Mouse (Mus musculus) myocyte (in vitro differentiated cells): ENCODE measurements around the gene Hoxc4. TPM values are rescaled to one million over a fixed set of nuclear protein-coding genes. Genes with fewer than 3 reads are reported as not detected.

Experiments
- H3K27me3 ChIP-seq: one replicate; pipeline ENCODE4 v1.6.1; 2011; ENCODE audit not compliant: control insufficient read depth, insufficient read depth, insufficient read length
- H3K36me3 ChIP-seq: one replicate; pipeline ENCODE4 v1.6.1; 2011; ENCODE audit not compliant: control insufficient read depth, insufficient read depth
- H3K4me2 ChIP-seq: one replicate; pipeline ENCODE4 v1.6.1; 2011; ENCODE audit warnings: low read depth, control low read depth
- H3K4me3 ChIP-seq: one replicate; pipeline ENCODE4 v1.5.1; 2011; ENCODE audit warnings: mild to moderate bottlenecking, control low read depth, moderate library complexity
- H3K79me2 ChIP-seq: one replicate; pipeline ENCODE4 v1.6.1; 2011; ENCODE audit not compliant: control insufficient read depth, insufficient read depth
- H3ac ChIP-seq: one replicate; pipeline ENCODE4 v1.6.1; 2011; ENCODE audit not compliant: control insufficient read depth, insufficient read length
- CEBPB ChIP-seq: IDR thresholded peaks from 2 replicates; pipeline ENCODE4 v1.6.1; 2011; ENCODE audit warnings: mild to moderate bottlenecking, moderate library complexity; ENCODE audit not compliant: poor library complexity, insufficient read depth, severe bottlenecking
- E2F4 ChIP-seq: IDR thresholded peaks from one replicate; pipeline ENCODE4 v1.6.1; 2011; ENCODE audit warnings: mild to moderate bottlenecking, control low read depth, moderate library complexity; ENCODE audit not compliant: insufficient read depth
- MAX ChIP-seq: IDR thresholded peaks from one replicate; pipeline ENCODE4 v1.6.1; 2011; ENCODE audit warnings: low read depth, mild to moderate bottlenecking, control low read depth
- MYOD1 ChIP-seq, 3 experiments: IDR thresholded peaks; one replicate each; pipeline ENCODE4 v1.6.1; 2011; ENCODE audit warnings: control low read depth in 2 of 3, low read depth in 2 of 3, mild to moderate bottlenecking in 2 of 3, moderate library complexity in 1 of 3; ENCODE audit not compliant: insufficient read length in 2 of 3, control insufficient read depth in 1 of 3
- MYOG ChIP-seq, 3 experiments: IDR thresholded peaks; one replicate each; pipeline ENCODE4 v1.6.1; 2011; ENCODE audit warnings: control low read depth in 2 of 3, low read depth in 2 of 3, mild to moderate bottlenecking in 2 of 3; ENCODE audit not compliant: insufficient read length in 2 of 3, control insufficient read depth in 1 of 3, insufficient read depth in 1 of 3
- POLR2A ChIP-seq: IDR thresholded peaks from one replicate; pipeline ENCODE4 v1.6.1; 2011; ENCODE audit warnings: low read depth, mild to moderate bottlenecking, control low read depth, moderate library complexity; ENCODE audit not compliant: insufficient read length
- POLR2AphosphoS2 ChIP-seq: IDR thresholded peaks from one replicate; pipeline ENCODE4 v1.6.1; 2011; ENCODE audit warnings: low read depth, control low read depth; ENCODE audit not compliant: insufficient read length
- REST ChIP-seq: IDR thresholded peaks from one replicate; pipeline ENCODE4 v1.6.1; 2011; ENCODE audit warnings: mild to moderate bottlenecking, control low read depth, moderate library complexity; ENCODE audit not compliant: insufficient read depth, insufficient read length
- SRF ChIP-seq: IDR thresholded peaks from one replicate; pipeline ENCODE4 v1.6.1; 2011; ENCODE audit warnings: low read depth; ENCODE audit not compliant: control insufficient read depth, insufficient read length
- TCF12 ChIP-seq: IDR thresholded peaks from one replicate; pipeline ENCODE4 v1.6.1; 2011; ENCODE audit warnings: mild to moderate bottlenecking, control low read depth; ENCODE audit not compliant: poor library complexity, insufficient read depth, severe bottlenecking
- TCF3 ChIP-seq: IDR thresholded peaks from one replicate; pipeline ENCODE4 v1.6.1; 2011; ENCODE audit warnings: low read depth, control low read depth; ENCODE audit not compliant: insufficient read length
- USF1 ChIP-seq: IDR thresholded peaks from one replicate; pipeline ENCODE4 v1.6.1; 2011; ENCODE audit warnings: low read depth, mild to moderate bottlenecking, control low read depth, moderate library complexity
- polyA plus RNA-seq: library from polyadenylated mRNA; unstranded; fragments of >200 nt; fragmentation: generic; extraction: Trizol; gene quantifications from one replicate; pipeline ENCODE4 v1.2.1, GENCODE M21; 2012; ENCODE audit warnings: missing spikeins

Gene Hoxc4
- polyA plus RNA-seq, 1 experiment: 3.6 TPM

GRCm38 (mm10) chr15:103074663-103075415, 56.1 kb downstream of the Hoxc4 start:
- TF ChIP-seq CEBPB: no peak
- no peak for TF ChIP-seq SRF
- TF ChIP-seq TCF12: no peak
- no peak for TF ChIP-seq POLR2AphosphoS2
- no peak for TF ChIP-seq USF1
- no peak for TF ChIP-seq MYOD1 (IDR thresholded peaks at IDR 0.05; ENCODE audit: control insufficient read depth in 1 of 3, insufficient read length in 2 of 3, low read depth in 2 of 3)
- TF ChIP-seq E2F4: no peak
- H3K79me2 ChIP-seq: no peaks in the 10 kb centered on the region
- H3K36me3 ChIP-seq: no peaks in the 10 kb centered on the region
- no peak overlapping the region for H3ac ChIP-seq
- H3K4me2 ChIP-seq: no peak overlapping the region
- no peak overlapping the region for H3K4me3 ChIP-seq
- H3K27me3 ChIP-seq: no peaks in the 10 kb centered on the region

GRCm38 (mm10) chr15:103077673-103078072, 58.9 kb downstream of the Hoxc4 start:
- H3K27me3 ChIP-seq: no peaks in the 10 kb centered on the region
- H3K79me2 ChIP-seq: no peaks in the 10 kb centered on the region
- H3K4me2 ChIP-seq: no peak overlapping the region
- no peaks in the 10 kb centered on the region for H3K36me3 ChIP-seq
- H3K4me3 ChIP-seq: no peak overlapping the region
- H3ac ChIP-seq: no peak overlapping the region
- TF ChIP-seq REST: no peak
- TF ChIP-seq MYOD1 (IDR thresholded peaks at IDR 0.05; ENCODE audit: control insufficient read depth in 1 of 3, insufficient read length in 2 of 3, low read depth in 2 of 3): no peak
- no peak for TF ChIP-seq POLR2A
- TF ChIP-seq SRF: no peak
- TF ChIP-seq MYOG (IDR thresholded peaks at IDR 0.05; ENCODE audit: control insufficient read depth in 1 of 3, insufficient read depth in 1 of 3, insufficient read length in 2 of 3, low read depth in 2 of 3): no peak
- TF ChIP-seq USF1: no peak
- TF ChIP-seq POLR2AphosphoS2: no peak
- TF ChIP-seq CEBPB: no peak
- no peak for TF ChIP-seq MAX
- TF ChIP-seq E2F4: no peak
- TF ChIP-seq TCF12: no peak
- TF ChIP-seq TCF3: no peak

GRCm38 (mm10) chr15:103082622-103083021, 63.9 kb downstream of the Hoxc4 start:
- no peak overlapping the region for H3K4me3 ChIP-seq
- H3ac ChIP-seq: no peak overlapping the region
- H3K27me3 ChIP-seq: no peaks in the 10 kb centered on the region
- H3K79me2 ChIP-seq: no peaks in the 10 kb centered on the region
- H3K36me3 ChIP-seq: no peaks in the 10 kb centered on the region
- TF ChIP-seq POLR2A: no peak
- peak; percentile 64 for TF ChIP-seq REST
- no peak overlapping the region for H3K4me2 ChIP-seq

- Histone ChIP-seq H3ac (no peak overlapping the region), H3K4me2 (no peak overlapping the region), H3K4me3 (no peak overlapping the region), H3K36me3 (no peaks in the 10 kb centered on the region), H3K27me3 (no peaks in the 10 kb centered on the region), H3K79me2 (no peaks in the 10 kb centered on the region)
- TF ChIP-seq E2F4: no peak
- TF ChIP-seq TCF3: no peak
- TF ChIP-seq USF1: no peak
- no peak for TF ChIP-seq REST
- no peak for TF ChIP-seq MYOG (IDR thresholded peaks at IDR 0.05; ENCODE audit: control insufficient read depth in 1 of 3, insufficient read depth in 1 of 3, insufficient read length in 2 of 3, low read depth in 2 of 3)
- no peak for TF ChIP-seq MYOD1 (IDR thresholded peaks at IDR 0.05; ENCODE audit: control insufficient read depth in 1 of 3, insufficient read length in 2 of 3, low read depth in 2 of 3)
- TF ChIP-seq SRF: no peak
- TF ChIP-seq POLR2A: no peak
Measured at GRCm38 (mm10) chr15:103083598-103083997, 64.9 kb downstream of the Hoxc4 start.

- TF ChIP-seq MAX (no peak), POLR2AphosphoS2 (no peak), POLR2A (no peak), E2F4 (no peak), MYOD1 (IDR thresholded peaks at IDR 0.05; ENCODE audit: control insufficient read depth in 1 of 3, insufficient read length in 2 of 3, low read depth in 2 of 3) (no peak), TCF12 (no peak), MYOG (IDR thresholded peaks at IDR 0.05; ENCODE audit: control insufficient read depth in 1 of 3, insufficient read depth in 1 of 3, insufficient read length in 2 of 3, low read depth in 2 of 3) (no peak), REST (no peak), USF1 (no peak), SRF (no peak), CEBPB (no peak)
- no peaks in the 10 kb centered on the region for H3K36me3 ChIP-seq
- H3K79me2 ChIP-seq: no peaks in the 10 kb centered on the region
- no peak overlapping the region for H3ac ChIP-seq
- H3K4me2 ChIP-seq: no peak overlapping the region
- no peak overlapping the region for H3K4me3 ChIP-seq
- no peaks in the 10 kb centered on the region for H3K27me3 ChIP-seq
Measured at GRCm38 (mm10) chr15:103084944-103085343, 66.2 kb downstream of the Hoxc4 start.
